Mouse (Mus musculus): Measurements from ENCODE around the gene 1700067P10Rik.

The 1700067P10Rik gene

DNA sequence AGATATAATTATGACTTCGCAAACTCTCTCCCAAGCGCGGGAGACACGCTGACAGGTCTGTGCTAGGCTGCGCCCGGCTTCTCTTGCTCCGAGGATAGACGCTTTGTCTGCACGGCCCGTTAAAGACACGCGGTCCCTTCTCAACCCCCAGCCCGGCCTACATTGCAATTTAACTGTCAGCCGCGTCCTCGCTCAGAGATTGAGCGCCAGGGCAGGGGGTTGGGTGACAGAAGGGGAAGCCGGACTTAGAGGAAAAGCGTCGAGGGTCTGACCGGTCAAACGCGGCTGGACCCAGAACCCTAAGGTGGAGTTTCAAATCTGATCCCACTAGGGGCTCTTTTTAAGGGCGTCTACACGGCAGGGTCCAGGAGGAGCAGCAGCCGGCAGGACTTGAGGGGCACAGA lies 6.6 kb downstream of the 1700067P10Rik start:
- DNase-seq (ENCODE audit: extremely low spot score, low spot score): peak; percentile 79

DNA sequence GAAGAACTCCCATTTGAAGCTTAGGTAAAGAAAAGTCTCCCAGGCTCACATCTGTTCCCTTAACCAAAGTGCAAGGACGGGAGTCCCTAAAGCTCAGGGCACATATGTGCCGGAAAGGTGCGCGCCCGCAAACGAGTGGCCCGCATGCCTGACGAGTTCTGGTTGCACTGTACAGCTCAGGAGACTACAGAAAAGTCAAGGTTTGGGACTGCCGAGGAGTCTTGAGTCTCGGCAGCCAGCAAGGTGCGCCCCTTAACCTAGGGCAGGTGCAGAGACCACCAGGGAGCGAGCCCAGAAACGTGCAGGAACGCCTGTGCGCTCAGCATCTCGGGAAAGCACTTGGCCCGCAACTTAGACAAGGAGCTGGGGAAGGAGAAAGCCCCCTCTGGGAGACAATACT lies 7.2 kb downstream of the 1700067P10Rik start:
- DNase-seq (ENCODE audit: extremely low spot score, low spot score): peak; percentile 62

- DNase-seq (ENCODE audit: extremely low spot score, low spot score): peak; percentile 81
Observed at GRCm38 (mm10) chr17:48097011-48097742, 8.1 kb downstream of the 1700067P10Rik start.

DNA sequence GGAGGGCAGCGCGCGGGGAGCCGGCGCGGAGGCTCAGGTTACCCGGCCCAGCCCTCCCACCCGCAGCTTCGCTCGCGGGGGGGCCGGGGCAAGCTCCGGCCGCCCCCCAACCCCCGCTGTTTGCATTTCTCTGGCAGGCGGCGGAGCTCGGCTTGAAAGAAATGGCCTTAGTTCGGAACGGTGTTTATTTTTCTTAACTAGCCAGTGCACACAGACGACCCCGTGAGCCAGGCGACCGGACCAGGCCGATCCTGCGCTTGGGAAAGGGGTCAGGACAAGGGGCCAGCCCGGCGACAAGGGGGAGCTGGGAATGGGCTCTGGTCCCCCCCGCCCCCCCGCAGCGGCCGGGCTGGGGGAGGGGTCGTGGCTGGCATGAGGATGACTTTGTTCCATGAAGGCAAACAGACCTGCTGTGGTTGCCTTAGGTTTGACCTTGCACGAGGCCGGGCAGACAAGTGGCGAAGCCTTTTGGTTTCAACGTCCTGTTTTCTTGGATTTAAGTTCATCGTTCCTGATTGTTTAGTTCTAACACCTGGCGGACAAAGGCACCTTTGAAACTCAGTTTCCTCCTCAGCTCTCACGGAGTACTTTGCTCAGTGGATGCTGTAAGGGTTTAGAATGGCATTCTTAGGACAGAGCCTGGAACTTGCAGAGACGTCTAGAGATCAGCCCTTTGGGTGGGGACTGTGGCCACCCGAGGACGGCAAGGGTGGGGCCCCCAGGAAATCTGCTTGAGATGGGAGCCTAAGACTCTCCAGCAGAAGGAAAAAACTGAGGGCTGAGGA lies 8.8 kb downstream of the 1700067P10Rik start:
- peak; percentile 86 for DNase-seq (ENCODE audit: extremely low spot score, low spot score)

DNA sequence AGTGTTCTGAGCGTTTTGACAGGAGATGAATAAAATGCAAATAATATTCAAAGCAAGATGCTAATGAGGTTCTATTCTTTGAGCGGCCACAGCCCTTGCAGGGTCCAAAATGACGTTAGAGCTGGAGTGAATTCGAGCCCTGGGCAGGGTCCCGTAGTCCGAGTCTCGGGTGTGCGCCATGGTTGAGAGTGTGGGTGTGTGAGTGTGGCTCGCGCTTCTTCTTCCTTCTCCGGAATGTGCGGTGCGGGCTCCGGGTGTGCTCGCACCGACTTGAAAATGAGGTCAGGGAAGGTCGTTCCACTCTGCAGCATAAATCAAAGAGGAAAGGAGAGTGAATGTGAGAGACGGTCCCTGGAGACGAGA lies 9.4 kb downstream of the 1700067P10Rik start:
- peak; percentile 70 for DNase-seq (ENCODE audit: extremely low spot score, low spot score)

- peak; percentile 54 for DNase-seq (ENCODE audit: extremely low spot score, low spot score)
Observed at GRCm38 (mm10) chr17:48099312-48099711, 10.2 kb downstream of the 1700067P10Rik start.

DNA sequence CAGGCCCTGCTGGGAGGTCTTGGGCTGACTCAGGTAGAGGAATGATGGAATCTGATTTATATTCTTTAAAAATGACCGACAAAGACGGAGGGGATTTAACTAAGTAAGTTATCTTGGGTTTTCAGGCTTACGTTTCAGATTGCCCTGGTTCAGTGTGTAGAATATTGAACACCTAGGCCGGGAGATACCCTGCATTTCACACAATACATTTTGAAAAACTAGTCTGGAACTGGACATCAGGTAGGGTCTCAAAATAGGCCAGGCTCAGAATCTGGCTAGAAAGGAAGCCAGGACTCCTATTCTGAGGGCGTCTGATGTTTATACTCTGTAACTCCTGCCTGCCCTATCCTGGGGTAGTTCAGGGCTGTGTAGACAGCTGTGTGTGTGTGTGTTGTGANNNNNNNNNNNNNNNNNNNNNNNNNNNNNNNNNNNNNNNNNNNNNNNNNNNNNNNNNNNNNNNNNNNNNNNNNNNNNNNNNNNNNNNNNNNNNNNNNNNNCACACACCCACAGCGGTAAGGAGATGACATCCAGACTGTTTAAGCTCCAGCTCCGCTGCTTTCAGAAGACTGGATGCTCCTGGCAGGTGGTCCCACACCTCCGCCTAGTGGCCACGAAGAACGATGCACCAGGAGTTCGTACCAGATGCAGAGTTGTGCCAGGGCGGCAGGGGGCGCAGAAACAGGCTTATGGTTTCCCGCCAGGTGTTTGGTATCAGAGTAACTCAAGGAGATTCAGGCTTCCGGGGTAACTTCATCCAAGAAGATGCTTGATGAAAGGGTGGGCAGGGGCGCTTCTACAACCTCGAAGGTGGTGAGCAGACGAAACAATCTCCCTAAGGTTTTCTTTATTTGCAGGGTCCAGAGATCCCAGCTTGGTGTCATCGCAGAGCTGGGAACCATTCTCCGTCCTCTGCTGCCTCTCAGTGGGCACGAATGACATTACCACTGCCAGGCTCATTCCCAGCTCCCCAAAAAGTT lies 11.6 kb downstream of the 1700067P10Rik start:
- peak; percentile 95 for DNase-seq (ENCODE audit: extremely low spot score, low spot score)

- DNase-seq (ENCODE audit: extremely low spot score, low spot score): no peak
Observed at GRCm38 (mm10) chr17:48107333-48107732, 18.2 kb downstream of the 1700067P10Rik start.

GRCm38 (mm10) chr17:48107862-48108261 lies 18.7 kb downstream of the 1700067P10Rik start:
- DNase-seq (ENCODE audit: extremely low spot score, low spot score): no peak

DNA sequence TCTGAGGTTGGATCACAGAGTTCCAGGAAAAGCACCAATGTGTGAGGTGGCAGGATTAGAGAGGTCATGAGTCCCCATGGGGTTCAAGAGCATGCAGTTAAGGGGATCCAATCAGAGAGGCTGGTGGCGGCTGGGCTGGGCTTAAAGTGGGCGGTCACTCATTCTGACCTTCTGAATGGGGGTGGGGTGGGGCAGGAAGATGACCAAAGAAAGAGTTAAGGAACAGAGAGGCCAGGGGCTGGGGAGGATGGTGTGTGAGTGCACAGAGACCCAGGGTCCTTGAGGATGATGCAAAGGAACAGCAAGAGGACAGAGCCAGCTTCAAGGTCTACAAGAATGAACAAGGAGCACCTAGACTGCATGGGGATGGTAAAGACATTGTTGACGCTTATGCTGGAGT lies 19.4 kb downstream of the 1700067P10Rik start:
- no peak for DNase-seq (ENCODE audit: extremely low spot score, low spot score)

GRCm38 (mm10) chr17:48110547-48111287 lies 21.6 kb downstream of the 1700067P10Rik start:
- peak; percentile 65 for DNase-seq (ENCODE audit: extremely low spot score, low spot score)

DNA sequence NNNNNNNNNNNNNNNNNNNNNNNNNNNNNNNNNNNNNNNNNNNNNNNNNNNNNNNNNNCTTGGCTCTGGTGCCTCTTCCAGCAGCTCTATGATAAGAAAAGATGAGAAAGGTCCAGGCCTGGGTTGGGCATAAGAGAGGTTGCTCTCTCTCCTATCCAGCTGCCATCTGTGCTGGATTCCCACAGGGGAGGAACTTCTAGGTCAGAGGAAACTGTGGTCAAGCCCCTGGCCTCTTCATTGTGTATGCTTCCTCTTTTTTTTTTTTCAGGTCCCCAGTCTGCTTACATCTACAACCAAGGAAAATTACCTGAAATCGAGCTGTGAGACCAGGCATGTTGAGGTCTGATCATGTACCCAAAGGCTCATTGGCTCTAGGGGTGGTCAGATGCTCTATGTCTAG lies 29.5 kb downstream of the 1700067P10Rik start:
- no peak for DNase-seq (ENCODE audit: extremely low spot score, low spot score)

DNA sequence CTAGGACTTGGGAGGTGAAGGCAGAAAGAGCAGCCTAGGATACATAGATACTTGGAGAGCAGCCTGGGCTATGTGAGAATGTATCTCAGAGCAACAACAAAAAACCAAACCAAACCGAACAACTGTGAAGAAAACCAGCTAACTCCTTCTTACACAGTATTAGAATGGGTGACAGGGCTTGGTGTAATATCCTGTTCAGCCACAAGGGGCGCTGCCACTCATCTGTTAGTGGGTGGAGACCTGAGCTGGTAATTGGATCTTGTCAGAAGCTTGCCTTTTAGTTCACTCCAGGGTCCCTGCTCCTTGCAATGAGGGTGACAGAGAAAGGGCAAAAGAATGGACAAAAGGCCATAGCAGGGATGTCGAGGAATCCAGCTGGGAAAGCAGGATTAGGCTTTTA lies 30.5 kb downstream of the 1700067P10Rik start:
- peak; percentile 91 for DNase-seq (ENCODE audit: extremely low spot score, low spot score)

DNA sequence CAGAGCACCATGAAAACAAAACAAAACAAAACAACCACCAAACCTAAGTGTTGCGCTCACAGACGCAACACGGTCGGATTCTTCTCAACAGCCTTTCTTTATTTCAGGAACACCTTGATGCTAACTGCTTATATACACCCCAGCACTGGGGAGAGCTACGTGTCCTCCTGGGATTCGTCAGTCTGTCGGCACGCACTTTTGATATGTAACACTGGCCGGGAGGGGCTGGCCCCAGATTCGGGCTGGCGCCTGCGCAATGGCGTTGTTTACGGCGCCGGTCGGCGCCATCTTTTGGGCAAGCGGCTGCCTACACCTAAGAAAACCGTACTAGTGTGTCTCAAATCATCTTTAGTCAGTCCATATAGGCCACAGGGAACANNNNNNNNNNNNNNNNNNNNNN lies 31.3 kb downstream of the 1700067P10Rik start:
- DNase-seq (ENCODE audit: extremely low spot score, low spot score): no peak

DNA sequence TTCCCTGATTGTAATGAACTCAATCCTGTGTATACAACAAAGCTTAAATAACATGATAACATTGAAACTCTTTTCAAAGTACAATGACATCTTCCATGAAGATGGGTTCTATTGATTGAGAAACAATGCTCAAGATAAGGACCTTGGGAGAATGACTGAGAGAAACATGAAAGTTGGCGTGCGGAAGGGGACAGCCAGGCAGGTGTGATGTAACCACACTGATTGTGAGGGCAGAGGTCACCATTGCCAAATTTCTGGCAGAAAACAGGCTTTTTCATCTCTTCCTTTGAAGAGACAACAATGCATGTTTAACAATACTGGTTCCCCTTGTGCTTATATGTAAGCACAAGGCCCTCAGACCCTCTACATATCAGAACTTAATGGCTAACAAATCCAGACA lies 43.7 kb downstream of the 1700067P10Rik start:
- no peak for DNase-seq (ENCODE audit: extremely low spot score, low spot score)
